Mouse (Mus musculus) 3T3-L1 (cell line): ENCODE data around the gene Pfkfb2.

Experiments used
- DNase-seq: peaks from one replicate; pipeline ENCODE4 v3.0.0-alpha.2; 2015; ENCODE audit warnings: low read depth, low spot score

The Pfkfb2 gene

DNA sequence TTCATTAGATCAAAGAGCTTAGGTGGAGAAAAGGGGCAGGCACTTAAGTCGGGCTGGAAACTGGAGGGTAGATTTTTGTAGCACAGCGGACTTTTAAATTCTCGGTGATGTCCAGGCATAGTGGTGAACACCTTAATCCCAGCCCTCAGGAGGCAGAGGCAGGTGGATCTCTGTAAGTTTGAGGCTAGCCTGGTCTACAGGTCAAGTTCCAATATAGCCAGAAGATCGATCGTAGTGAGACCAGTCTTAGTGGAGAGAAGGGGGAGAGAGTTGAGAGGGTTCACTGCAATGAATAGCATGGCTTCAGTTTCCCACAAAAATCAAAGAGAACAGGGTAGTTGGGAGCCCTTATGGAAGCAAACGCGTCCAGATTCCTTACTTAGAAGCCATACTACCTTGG lies 8.9 kb upstream of the Pfkfb2 start:
- DNase-seq = no peak

GRCm38 (mm10) chr1:130737411-130737881 lies 8.4 kb upstream of the Pfkfb2 start:
- no peak for DNase-seq

DNA sequence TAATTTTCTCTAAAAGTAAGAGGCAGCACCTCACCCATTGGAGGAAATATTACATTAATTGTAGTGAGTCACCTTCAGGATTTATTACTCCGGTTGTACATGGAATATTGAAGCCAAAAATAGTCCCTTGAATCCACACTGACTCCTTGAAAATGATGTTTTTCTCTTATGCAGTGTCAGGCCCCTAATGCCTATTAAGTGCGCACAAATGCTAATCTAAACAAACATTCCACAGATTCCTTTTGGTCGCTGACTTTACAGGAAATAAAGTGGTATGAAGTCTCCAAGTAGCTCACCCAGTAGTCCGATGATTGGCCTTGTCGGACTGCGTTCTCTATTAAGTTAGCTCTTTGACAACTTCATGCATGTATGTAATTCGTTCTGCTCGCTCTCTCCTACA lies 5.8 kb upstream of the Pfkfb2 start:
- DNase-seq = no peak

- peak; percentile 89 for DNase-seq
Observed at GRCm38 (mm10) chr1:130734452-130734851, 5.4 kb upstream of the Pfkfb2 start.

GRCm38 (mm10) chr1:130733671-130734070 lies 4.6 kb upstream of the Pfkfb2 start:
- DNase-seq = peak; percentile 26

GRCm38 (mm10) chr1:130732706-130733658 lies 3.9 kb upstream of the Pfkfb2 start:
- no peak for DNase-seq

- DNase-seq = no peak
Observed at GRCm38 (mm10) chr1:130731741-130732337, 2.8 kb upstream of the Pfkfb2 start, which contains the start of gene AA986860. Gene AA986860 (plus strand): TSS chr1:130731976.

DNA sequence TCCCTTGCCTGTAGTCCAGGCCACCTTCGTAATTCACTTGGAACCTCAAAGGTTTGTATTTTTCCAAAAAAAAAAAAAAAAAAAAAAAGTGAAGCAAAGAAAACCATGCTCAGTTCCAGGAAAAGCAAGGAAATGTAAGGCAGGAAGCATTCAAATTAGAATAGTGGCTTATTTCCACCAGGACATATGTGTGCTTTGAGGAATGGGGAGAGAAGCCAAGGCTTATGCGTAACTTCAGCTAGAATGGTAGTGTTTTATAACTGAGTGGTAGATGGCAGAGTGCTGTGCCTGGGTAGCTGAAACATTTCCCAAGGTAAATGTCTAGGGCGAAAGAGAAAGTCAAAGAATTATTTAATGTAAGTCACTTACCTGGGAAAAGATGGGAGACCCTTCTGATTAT lies 345 bp downstream of the Pfkfb2 start:
- DNase-seq = no peak

DNA sequence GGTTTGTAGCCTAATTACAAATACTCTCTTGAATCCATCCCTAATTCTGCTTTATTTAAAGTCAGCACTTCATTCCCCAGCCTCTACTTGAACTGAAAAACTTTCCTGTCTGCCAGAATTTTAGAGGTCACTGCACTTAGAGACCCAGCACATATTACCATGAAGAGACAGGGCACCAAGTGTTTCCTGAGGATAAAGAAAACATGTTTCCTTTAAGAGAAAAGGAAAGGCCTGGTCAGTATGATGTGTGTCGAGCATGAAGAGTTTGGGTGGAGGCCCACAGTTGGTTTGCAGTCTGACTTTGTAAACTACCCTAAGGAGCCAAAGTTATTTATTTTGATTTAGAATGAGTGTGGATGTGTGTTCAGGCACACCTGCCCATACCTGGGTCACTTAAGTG lies 983 bp downstream of the Pfkfb2 start:
- DNase-seq = no peak

GRCm38 (mm10) chr1:130726396-130726795 lies 2.7 kb downstream of the Pfkfb2 start:
- DNase-seq = no peak

GRCm38 (mm10) chr1:130724206-130724605 lies 4.8 kb downstream of the Pfkfb2 start:
- no peak for DNase-seq

- peak; percentile 87 for DNase-seq
Observed at GRCm38 (mm10) chr1:130717291-130717871, 11.7 kb downstream of the Pfkfb2 start, which contains the start of gene Yod1. Gene Yod1 (plus strand): TSS chr1:130717327.

- DNase-seq = peak; percentile 70
Observed at GRCm38 (mm10) chr1:130716513-130717290, 12.4 kb downstream of the Pfkfb2 start.

DNA sequence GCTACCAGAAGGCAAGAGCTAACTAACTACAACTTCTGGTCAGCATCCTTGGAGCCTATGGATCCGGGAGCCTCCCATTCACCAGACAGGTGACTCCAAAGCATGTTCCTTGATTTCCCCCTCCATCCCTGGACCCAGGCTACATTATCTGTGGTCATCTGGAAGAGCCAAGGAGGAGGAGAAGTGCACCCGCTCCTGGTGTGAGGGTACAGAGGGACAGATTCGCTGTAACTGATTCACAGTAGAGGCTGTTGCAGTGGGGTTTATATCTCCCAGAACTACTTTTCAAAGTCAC lies 12.9 kb downstream of the Pfkfb2 start:
- DNase-seq = no peak

GRCm38 (mm10) chr1:130715561-130716217 lies 13.4 kb downstream of the Pfkfb2 start, which contains the start of gene Gm29427:
Gene Gm29427 (minus strand): TSS chr1:130715799.
- peak; percentile 88 for DNase-seq

DNA sequence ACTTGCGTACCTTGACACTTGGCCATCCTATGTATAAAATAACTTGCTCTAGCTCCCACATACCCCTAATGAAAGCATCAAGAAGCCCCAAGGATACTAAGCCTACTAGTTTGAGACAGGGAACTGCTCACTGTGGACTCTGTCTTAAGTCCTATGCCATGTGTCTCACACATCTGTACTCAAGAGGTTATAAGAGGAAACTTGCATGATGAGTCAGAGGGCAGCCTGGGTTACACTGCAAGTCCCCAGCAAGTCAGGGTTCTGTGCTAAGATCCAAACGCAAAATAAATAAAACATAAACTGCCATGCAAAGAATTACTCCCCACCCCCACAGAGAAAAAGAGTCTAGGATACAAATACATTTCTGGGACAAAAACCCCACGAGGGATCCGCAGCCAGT lies 15.0 kb downstream of the Pfkfb2 start:
- peak; percentile 47 for DNase-seq

DNA sequence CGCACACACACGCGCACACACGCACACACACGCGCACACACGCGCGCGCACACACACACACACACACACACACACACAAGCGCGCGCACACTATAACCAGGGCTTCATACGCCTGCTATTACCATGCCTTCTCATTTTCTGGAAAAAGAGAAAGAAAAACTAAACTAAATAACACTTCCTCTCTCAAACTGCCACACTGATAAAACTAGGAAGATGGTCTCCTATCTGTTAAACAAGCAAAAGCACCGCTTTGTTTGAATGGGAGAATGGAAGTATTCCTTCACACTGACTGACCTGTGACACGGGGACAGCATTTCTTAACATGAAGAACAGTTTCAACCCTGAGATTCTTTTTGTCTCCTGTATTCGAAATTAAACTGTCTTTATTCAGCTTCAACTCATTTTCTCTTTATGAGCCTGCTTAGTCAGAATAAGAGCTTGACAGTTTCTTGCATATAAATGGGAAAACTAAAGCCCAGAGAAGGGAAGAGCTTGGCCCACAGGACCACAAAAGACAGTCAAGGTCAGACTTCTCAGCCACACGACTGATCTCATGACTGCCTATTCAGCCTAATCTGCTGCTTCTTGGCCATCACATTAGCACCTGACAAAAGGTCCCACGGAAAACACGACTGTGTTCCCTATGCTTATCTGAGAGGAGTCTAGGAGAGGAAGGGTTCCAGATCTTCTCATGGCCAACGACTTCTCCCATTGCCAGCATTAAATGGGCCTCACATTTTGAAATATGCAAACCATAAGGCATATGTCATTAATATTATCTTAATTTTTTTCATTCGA lies 18.6 kb downstream of the Pfkfb2 start:
- DNase-seq = no peak

- DNase-seq = no peak
Observed at GRCm38 (mm10) chr1:130703613-130704012, 25.4 kb downstream of the Pfkfb2 start.

DNA sequence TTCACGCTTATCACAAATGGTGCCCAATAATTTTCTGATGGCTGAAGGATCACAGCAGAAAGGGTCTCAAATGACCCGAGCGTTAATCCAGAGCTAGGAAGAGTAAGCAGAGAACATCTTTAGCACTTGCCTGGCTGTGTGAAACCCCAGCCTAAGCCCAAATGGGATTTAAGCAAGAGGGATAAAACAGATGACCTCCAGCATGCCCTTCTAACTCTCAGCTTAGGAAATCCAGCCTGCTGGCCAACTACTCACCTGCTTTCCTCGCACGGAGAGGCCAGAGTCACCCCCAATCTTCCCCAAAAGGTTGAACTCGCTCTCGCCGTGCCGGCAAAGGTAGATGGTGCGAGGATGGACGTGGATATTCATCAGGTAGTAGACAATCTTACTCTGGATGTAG lies 27.1 kb downstream of the Pfkfb2 start:
- DNase-seq = no peak

DNA sequence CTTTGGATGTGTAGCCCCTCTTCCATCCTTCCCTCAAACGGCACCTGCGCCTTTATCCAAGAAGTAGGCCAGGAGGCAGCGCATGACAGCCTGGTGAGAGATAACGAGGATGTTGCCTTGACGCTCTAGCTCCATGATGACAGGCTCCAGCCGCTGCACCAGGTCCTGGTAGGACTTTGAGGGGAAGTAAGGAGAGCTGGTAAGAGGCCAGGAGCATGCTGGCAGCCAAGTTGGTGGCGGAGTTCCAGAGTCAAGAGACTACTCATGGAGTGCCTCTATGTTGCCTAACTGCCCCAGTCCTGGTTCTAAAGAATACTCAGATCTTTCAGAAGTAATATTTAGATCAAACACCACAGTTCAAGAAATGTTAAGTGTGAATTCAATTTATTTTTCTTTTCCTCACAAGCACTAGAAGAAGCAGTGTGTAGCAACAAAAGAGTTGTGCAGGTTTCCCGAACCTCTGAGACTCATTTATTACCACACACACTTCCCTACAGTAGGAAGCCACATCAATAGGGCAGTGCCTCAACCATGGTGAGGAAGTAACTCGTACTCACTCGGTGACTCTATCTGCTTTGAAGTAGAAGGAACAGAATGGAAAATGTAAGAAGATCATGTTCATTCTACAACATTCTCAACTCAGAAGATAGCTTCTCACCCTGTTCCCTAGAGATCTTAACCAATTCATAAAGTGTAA lies 29.0 kb downstream of the Pfkfb2 start:
- DNase-seq = no peak
